Mouse (Mus musculus) heart, embryonic 16.5 days (tissue): Measurements from ENCODE around the gene Macrod1. TPM values are rescaled to one million over a fixed set of nuclear protein-coding genes. Genes with fewer than 3 reads are reported as not detected.

ENCODE experiments used
- ATAC-seq: fragments of 200-750 bp; cut with Nextera tagmentation; replicated peaks from 2 replicates; pipeline ENCODE4 v1.8.0; 2017; ENCODE audit warnings: moderate number of reproducible peaks; ENCODE audit not compliant: insufficient read depth, low FRiP score; ENCODE audit errors: extremely low read depth
- H3K27ac ChIP-seq: fragments of 300-500 bp; sonication (generic); 2 replicates; pipeline ENCODE4 v1.5.1; 2014; ENCODE audit warnings: mild to moderate bottlenecking, low read length, control low read depth, moderate library complexity
- H3K27me3 ChIP-seq: fragments of 300-500 bp; sonication (generic); 2 replicates; pipeline ENCODE4 v1.6.1; 2014; ENCODE audit warnings: low read length, mixed read lengths; ENCODE audit not compliant: control insufficient read depth, insufficient read depth
- H3K36me3 ChIP-seq: fragments of 300-500 bp; sonication (generic); 2 replicates; pipeline ENCODE4 v1.6.1; 2014; ENCODE audit not compliant: control insufficient read depth, insufficient read depth
- H3K4me1 ChIP-seq: fragments of 300-500 bp; sonication (generic); 2 replicates; pipeline ENCODE4 v1.6.1; 2014; ENCODE audit warnings: low read length, mixed read lengths; ENCODE audit not compliant: control insufficient read depth, insufficient read depth
- H3K4me2 ChIP-seq: fragments of 300-500 bp; sonication (generic); 2 replicates; pipeline ENCODE4 v1.6.1; 2014; ENCODE audit warnings: low read depth, mild to moderate bottlenecking, control low read depth, low read length
- H3K4me3 ChIP-seq: fragments of 300-500 bp; sonication (generic); 2 replicates; pipeline ENCODE4 v1.5.1; 2014; ENCODE audit warnings: mild to moderate bottlenecking, control low read depth, low read length
- H3K9ac ChIP-seq: fragments of 300-500 bp; sonication (generic); 2 replicates; pipeline ENCODE4 v1.6.1; 2014; ENCODE audit warnings: low read length, control low read depth
- H3K9me3 ChIP-seq: fragments of 300-500 bp; sonication (generic); replicated peaks from 2 replicates; pipeline ENCODE4 v1.6.1; 2016; ENCODE audit warnings: low read length; ENCODE audit not compliant: control insufficient read depth
- WGBS: fragments of 180-500 bp; shearing (Covaris S2); extraction: QIAGEN DNeasy Blood & Tissue Kit; methylation state at CpG from one replicate; pipeline ENCODE4 v1.1.7; 2014; 5-methylcytosine and 5-hydroxymethylcytosine counted together
- polyA plus RNA-seq: library from polyadenylated mRNA; unstranded; fragments of >200 nt; fragmentation: Nextera tagmentation; extraction: Ambion mirVana; gene quantifications from 2 replicates; pipeline ENCODE4 v1.2.1, GENCODE M21; 2015

Macrod1 gene
- polyA plus RNA-seq, 1 experiment from 2014 or later: 61.0 TPM

DNA sequence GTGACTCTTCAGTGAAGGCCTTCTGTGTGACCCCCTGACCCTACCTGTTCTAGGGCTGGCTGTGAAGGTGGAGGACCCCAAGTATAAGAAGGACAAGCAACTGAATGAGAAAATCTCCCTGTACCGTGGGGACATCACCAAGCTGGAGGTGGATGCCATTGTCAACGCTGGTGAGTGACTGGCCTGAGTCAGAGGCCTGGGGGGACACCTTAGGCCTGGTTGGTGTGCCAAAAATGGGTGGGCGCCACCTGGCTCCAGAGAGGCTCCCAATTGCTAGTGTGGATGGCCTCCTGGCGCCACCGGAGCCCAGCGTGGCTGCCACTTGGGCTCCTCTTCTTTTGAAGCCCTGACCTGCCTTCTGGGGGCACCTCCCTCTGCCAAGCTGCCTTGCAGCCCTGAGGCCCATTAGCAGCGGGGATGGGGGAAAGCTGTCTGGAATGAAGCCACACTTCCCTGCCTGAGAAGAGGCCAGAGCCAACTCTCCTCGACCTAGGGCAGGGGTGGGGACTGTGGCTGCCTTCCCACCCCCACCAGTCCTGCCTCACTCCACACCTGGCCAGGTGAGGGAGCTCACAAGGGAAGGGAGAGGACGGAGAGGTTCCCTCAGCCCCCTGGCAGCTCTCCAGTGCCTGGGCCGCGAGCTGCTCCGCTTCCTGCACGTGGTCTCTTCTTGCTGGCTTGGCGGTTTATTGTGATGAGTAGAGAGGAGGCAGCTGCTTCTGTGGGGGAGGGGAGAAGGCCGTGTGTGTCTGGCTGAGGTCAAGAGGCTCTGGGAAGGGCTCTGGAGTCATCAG is 9.6 kb downstream of the Macrod1 start:
- ATAC-seq: peak; percentile 28; the same call in 1 of the 2 replicates
- no peaks in the 10 kb centered on the region for H3K36me3 ChIP-seq
- peaks cover 23% of the 10 kb centered on the region for H3K4me1 ChIP-seq
- H3K4me2 ChIP-seq: peak overlapping the region; percentile 10; the same call in 1 of the 2 replicates
- peak overlapping the region; percentile 30 for H3K9ac ChIP-seq
- H3K27ac ChIP-seq: peak overlapping the region; percentile 41; the same call in 1 of the 2 replicates
- no peaks in the 10 kb centered on the region for H3K9me3 ChIP-seq
- no peak overlapping the region for H3K4me3 ChIP-seq
- WGBS: 24% methylated on average over 15 of the region's 15 CpGs
- H3K27me3 ChIP-seq: no peaks in the 10 kb centered on the region

DNA sequence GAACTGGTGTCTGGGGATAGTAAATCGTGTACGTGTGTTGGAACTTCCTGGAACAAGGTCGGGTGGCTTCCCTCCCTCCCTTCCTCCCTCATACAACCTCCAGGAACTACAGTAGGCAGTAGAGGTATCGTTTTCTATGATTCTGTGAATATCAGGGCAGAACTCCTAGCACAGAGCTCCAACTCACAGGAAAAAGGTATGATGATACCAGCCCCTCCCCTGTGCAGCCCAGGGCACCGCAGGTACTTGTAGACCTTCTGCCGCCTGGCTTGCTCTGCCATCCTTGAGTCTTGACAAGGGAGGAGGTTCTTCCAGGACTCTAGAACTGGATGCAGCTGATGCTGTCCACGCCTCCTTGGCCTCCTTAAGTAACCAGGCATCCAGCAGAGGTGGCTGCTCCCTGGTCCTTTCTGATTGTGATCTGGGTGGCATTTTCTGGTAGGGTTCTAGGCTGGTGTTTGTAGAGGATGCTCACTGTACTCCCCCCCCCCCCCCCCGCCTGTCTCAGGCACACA is 10.3 kb downstream of the Macrod1 start:
- Histone ChIP-seq H3K9ac (no peak overlapping the region), H3K4me1 (peaks cover 23% of the 10 kb centered on the region), H3K27me3 (no peaks in the 10 kb centered on the region), H3K9me3 (no peaks in the 10 kb centered on the region), H3K27ac (0 out of 2 replicates have a peak overlapping the region, but pooled peaks have one; percentile 5), H3K36me3 (no peaks in the 10 kb centered on the region), H3K4me2 (peak overlapping the region; percentile 10; the same call in 1 of the 2 replicates), H3K4me3 (no peak overlapping the region)
- no peak for ATAC-seq
- 39% methylated on average over 7 of the region's 8 CpGs for WGBS

DNA sequence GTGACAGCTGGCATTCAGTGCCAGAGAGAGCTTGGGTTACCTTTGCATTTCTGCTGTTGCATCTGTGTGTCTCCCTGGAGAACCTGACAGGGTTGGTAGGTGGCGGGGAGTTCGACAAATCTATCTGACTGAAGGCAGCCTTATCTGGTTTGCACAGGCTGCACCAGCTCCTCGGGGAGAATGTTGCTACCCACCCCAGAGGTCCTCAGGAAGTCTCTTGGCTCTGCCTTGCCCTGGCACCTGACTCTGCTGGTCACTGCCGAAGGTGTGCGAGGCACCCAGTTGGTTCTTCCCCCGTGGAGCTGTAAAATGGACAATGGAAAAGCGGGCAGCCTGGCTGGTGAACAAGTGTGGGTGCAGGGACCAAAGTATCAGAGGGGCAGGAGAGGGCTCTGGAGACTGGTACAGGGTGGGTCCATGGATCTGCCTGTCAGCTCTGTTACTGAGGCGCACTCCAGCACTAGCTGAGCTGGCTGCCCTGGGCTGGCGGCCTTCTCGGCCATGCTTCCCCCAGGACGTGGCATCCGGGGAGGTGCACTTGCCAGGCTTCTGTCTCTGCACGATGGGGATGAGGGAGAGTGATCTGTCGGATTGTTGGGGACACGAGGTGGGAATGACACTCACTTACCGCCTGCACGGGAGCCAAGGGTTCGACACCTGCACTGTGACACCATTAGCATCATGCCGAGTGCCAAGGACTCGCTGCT is 10.9 kb downstream of the Macrod1 start:
- no peak overlapping the region for H3K27ac ChIP-seq
- no peak for ATAC-seq
- H3K4me1 ChIP-seq: peaks cover 23% of the 10 kb centered on the region
- H3K4me3 ChIP-seq: no peak overlapping the region
- no peaks in the 10 kb centered on the region for H3K9me3 ChIP-seq
- no peak overlapping the region for H3K4me2 ChIP-seq
- H3K27me3 ChIP-seq: no peaks in the 10 kb centered on the region
- no peaks in the 10 kb centered on the region for H3K36me3 ChIP-seq
- no peak overlapping the region for H3K9ac ChIP-seq
- WGBS: 48% methylated on average over 20 of the region's 20 CpGs

DNA sequence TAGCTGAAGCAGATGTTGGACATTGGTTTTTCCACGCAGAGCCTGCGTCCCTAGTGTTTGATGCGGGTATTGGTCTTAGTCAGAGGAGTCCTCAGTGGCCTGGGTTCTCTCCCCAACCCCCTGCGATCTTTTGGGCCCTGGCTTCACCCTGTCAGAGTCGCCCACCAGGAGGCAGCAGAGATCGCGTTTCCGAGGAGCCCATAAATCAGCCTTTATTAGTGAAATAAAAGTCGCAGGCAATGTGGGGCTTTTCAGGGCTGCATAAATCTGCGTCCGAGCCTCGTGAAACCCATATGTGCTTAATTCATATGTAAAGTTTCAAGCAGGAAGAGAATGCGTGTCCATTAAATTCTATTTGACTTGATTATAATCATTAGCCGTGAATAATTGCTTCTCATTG is 11.5 kb downstream of the Macrod1 start:
- Histone ChIP-seq H3K4me3 (no peak overlapping the region), H3K27me3 (no peaks in the 10 kb centered on the region), H3K27ac (no peak overlapping the region), H3K9ac (no peak overlapping the region), H3K36me3 (no peaks in the 10 kb centered on the region), H3K9me3 (no peaks in the 10 kb centered on the region), H3K4me1 (peaks cover 26% of the 10 kb centered on the region), H3K4me2 (no peak overlapping the region)
- no peak for ATAC-seq
- WGBS: 8% methylated on average over 14 of the region's 14 CpGs

DNA sequence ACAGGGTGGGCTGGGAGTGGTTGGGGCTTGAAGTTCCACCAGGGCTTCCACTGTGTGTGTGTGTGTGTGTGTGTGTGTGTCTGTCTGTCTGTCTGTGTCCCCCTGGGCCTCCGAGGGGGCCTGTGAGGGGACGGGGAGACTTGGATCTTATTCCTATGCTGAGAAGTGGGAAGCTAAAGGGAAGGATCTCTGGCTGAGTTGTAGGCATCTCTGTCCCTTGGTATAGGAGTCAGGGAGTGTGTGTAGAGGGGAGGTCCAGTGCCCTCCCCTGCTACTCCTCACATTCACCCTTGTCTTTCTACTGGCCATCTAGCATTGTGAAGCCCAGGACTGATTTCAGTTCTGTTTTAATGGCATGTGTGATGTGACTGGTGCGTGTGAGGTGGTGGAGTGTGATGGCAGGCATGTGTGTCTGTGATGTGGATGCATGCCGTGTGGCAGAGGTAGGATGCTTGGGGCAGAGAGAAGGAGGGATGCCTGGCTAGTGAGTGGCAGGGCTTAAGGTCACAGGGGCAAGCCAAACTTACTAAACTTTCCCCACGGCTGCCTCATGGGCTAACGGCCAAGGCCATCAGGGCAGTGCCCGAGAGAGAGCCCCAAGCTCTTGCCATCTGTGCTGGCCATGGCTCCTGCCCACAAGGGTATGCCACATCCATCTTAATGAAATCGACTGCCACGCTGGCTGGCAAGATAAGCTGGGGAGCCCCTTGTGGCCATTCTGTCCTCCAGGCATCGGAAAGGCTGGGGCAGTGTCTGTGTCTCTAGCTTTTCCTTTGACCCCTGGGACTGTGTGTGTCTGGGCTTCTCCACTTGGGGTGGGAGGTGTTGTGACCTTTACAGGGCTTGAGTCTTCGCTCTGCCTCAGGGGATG is 12.3 kb downstream of the Macrod1 start:
- Histone ChIP-seq H3K36me3 (no peaks in the 10 kb centered on the region), H3K27me3 (no peaks in the 10 kb centered on the region), H3K4me1 (peaks cover 26% of the 10 kb centered on the region), H3K9ac (no peak overlapping the region), H3K27ac (no peak overlapping the region), H3K4me3 (no peak overlapping the region), H3K9me3 (no peaks in the 10 kb centered on the region), H3K4me2 (no peak overlapping the region)
- no peak for ATAC-seq
- WGBS: 72% methylated on average over 11 of the region's 11 CpGs

DNA sequence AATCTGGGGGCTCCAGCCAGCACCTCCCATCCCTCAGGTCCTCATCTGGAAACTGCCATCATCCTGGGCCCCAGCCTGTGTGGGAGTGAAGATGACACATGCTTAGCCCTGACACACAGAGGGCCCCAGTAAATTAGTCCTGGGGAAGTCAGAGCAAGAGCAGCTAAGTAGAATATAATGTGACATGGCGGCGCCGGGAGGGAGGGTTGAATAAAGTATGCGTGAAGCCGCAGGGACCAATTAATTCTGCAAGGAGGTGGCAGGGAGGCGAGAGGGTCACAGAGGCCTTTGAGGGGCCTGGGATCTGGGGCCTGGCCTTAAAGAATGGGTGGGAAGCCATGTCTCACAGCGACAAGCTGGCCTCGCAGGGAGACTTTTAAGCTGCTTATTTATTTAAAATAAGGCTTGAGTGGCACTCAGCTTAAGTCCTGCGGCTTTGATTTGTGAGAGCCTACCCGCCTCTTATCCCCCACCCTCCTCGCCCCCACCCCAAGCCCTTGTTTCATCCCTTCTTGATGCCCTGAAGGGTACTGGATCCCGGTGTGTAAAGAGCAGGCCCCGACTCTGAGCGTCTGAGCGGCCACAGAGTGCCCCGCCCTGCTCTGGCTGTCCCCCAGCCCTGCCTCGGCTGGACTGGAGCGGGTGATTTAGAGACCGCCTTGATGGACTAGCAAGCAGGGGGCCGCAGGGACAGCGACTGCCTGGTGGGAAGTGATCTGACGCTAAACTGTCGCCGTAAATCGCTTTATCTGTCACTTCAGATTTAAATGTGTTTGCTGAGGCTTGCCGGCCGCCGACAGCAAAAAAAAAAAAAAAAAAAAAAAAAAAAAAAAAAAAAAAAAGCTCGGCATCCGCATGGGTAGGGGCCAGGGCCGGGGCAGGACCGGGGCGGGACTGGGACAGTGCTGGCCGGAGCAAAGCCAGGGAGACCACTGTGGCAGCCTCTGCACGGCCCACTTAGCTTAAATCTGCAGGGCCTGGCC is 13.5 kb downstream of the Macrod1 start:
- H3K27me3 ChIP-seq: no peaks in the 10 kb centered on the region
- H3K27ac ChIP-seq: no peak overlapping the region
- 25% methylated on average over 33 of the region's 35 CpGs for WGBS
- peak overlapping the region; percentile 35 for H3K4me2 ChIP-seq
- H3K36me3 ChIP-seq: no peaks in the 10 kb centered on the region
- peak overlapping the region; percentile 23 for H3K9ac ChIP-seq
- ATAC-seq: 0 out of 2 replicates have a peak, but pooled peaks have one; percentile 21
- H3K4me3 ChIP-seq: peak overlapping the region; percentile 4; the same call in 1 of the 2 replicates
- no peaks in the 10 kb centered on the region for H3K9me3 ChIP-seq
- H3K4me1 ChIP-seq: peaks cover 24% of the 10 kb centered on the region

GRCm38 (mm10) chr19:7070775-7071174 is 14.2 kb downstream of the Macrod1 start:
- 37% methylated on average over 4 of the region's 4 CpGs for WGBS
- no peak for ATAC-seq
- Histone ChIP-seq H3K4me3 (no peak overlapping the region), H3K27me3 (no peaks in the 10 kb centered on the region), H3K9ac (peak overlapping the region; percentile 23; the same call in 1 of the 2 replicates), H3K9me3 (no peaks in the 10 kb centered on the region), H3K4me1 (peaks cover 24% of the 10 kb centered on the region), H3K27ac (no peak overlapping the region), H3K4me2 (peak overlapping the region; percentile 35), H3K36me3 (no peaks in the 10 kb centered on the region)

DNA sequence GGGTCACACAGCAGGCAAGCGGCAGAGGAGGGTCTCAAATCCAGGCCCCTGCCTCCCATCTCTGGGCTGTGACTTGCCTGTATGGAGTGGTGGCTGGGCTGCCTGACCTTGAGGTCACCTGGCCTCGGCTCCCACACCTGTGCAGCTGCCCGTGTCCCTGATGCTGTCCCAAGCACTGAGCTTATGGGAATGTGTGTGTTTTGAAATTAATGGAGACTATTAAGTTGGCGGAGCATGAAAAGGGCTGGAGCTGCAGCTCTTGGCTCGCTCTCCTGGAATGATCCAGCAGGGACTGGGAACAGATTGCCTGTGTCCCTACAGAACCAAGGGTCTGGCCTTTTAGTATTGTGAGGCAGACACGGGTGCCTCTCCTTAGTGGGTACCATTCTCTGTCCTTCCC is 15.6 kb downstream of the Macrod1 start:
- no peak overlapping the region for H3K9ac ChIP-seq
- H3K4me1 ChIP-seq: peaks cover 13% of the 10 kb centered on the region
- H3K27me3 ChIP-seq: no peaks in the 10 kb centered on the region
- no peaks in the 10 kb centered on the region for H3K9me3 ChIP-seq
- WGBS: 78% methylated on average over 6 of the region's 6 CpGs
- H3K27ac ChIP-seq: no peak overlapping the region
- H3K4me3 ChIP-seq: no peak overlapping the region
- ATAC-seq: no peak
- no peaks in the 10 kb centered on the region for H3K36me3 ChIP-seq
- no peak overlapping the region for H3K4me2 ChIP-seq
